Mouse (Mus musculus) heart, embryonic 10.5 days (tissue): ENCODE measurements around the gene Wnt7b. TPM values are rescaled to one million over a fixed set of nuclear protein-coding genes. Genes with fewer than 3 reads are reported as not detected.

Experiments used
- DNase-seq: peaks from one replicate; pipeline ENCODE4 v3.0.0-alpha.2; 2017; ENCODE audit warnings: low spot score
- H3K27ac ChIP-seq: fragments of 300-500 bp; sonication (generic); 2 replicates; pipeline ENCODE4 v1.5.1; 2016; ENCODE audit warnings: mild to moderate bottlenecking
- H3K27me3 ChIP-seq: fragments of 300-500 bp; sonication (generic); 2 replicates; pipeline ENCODE4 v1.6.1; 2016; ENCODE audit warnings: mild to moderate bottlenecking; ENCODE audit not compliant: poor library complexity, insufficient read depth, severe bottlenecking
- H3K36me3 ChIP-seq: fragments of 300-500 bp; sonication (generic); 2 replicates; pipeline ENCODE4 v1.6.1; 2016; ENCODE audit warnings: mild to moderate bottlenecking, moderate library complexity
- H3K4me1 ChIP-seq: fragments of 300-500 bp; sonication (generic); 2 replicates; pipeline ENCODE4 v1.6.1; 2016; ENCODE audit warnings: mild to moderate bottlenecking
- H3K4me3 ChIP-seq: fragments of 300-500 bp; sonication (generic); 2 replicates; pipeline ENCODE4 v1.5.1; 2016; ENCODE audit warnings: mild to moderate bottlenecking, moderate library complexity
- H3K9me3 ChIP-seq: fragments of 300-500 bp; sonication (generic); 2 replicates; pipeline ENCODE4 v1.6.1; 2016; ENCODE audit warnings: mild to moderate bottlenecking, moderate library complexity
- WGBS: fragments of 180-500 bp; shearing (Covaris S2); methylation state at CpG from one replicate; pipeline ENCODE4 v1.1.7; 2016; 5-methylcytosine and 5-hydroxymethylcytosine counted together
- polyA plus RNA-seq: library from polyadenylated mRNA; unstranded; fragments of >200 nt; fragmentation: Nextera tagmentation; extraction: Ambion mirVana; gene quantifications from 2 replicates; pipeline ENCODE4 v1.2.1, GENCODE M21; 2016

Wnt7b gene
- 0.97 and 4.3 TPM in 2 replicates for polyA plus RNA-seq

DNA sequence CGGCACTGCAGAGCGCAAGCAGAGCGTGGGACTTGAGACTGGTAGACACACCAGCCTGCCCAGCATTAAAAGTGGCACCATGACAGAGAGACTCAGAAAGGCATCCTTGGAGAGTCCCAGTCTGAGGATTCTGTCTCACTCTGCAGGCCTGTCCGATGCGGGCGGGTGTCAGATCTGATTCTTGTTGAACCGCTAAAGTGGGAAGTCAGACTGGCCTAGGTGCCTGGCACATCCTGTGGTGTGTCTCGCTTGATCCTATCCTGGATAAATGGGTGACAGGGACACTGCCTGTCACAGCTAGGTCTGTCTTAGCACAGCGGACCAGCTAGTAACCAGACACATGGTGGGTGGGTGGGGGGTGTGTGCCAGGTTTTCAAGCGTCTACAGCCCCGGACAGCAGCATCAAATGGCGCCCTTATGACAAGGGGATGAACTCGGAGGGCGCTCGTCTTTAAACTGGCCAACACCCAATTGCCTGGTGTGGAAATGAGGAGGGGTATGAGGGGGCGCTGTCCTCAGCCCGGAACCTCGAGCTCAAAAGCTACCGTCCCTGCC, at the start of gene Wnt7b:
Gene Wnt7b (minus strand): TSS at position 118 of the 555 bp plus-strand sequence.
- DNase-seq = no peak
- no peaks in the 10 kb centered on the region for H3K9me3 ChIP-seq
- peak within 1 kb of the TSS; percentile 63 for H3K4me3 ChIP-seq
- peaks cover 36% of the 10 kb centered on the region for H3K4me1 ChIP-seq
- H3K27me3 ChIP-seq = peaks cover 93% of the 10 kb centered on the region
- H3K27ac ChIP-seq = no peak within 1 kb of the TSS; the same call in 1 of the 2 replicates
- no peaks in the 10 kb centered on the region for H3K36me3 ChIP-seq
- WGBS = 6% methylated on average over 19 of the region's 19 CpGs

DNA sequence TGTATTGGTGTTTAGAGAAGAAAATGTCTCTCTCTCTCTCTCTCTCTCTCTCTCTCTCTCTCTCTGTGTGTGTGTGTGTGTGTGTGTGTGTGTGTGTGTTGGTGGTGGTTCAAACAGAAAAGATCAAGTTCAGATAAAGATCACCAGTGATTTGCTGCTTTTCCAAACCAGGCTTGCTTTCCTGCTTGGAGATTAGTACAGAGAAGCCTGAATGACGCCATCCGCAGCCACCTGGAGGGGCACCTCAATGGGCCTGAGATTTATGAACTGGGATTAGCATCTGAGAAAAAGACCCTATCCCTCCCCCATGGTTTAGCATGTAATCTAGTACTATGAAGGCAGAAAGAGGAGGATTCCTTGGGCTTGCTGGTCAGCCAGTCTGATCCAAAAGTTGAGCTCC, 49.3 kb upstream of the Wnt7b start:
- peaks cover 45% of the 10 kb centered on the region for H3K27me3 ChIP-seq
- DNase-seq = no peak
- H3K27ac ChIP-seq = no peak overlapping the region
- H3K4me3 ChIP-seq = no peak overlapping the region
- peaks cover 7% of the 10 kb centered on the region; the same call in 1 of the 2 replicates for H3K4me1 ChIP-seq
- no peaks in the 10 kb centered on the region for H3K36me3 ChIP-seq
- H3K9me3 ChIP-seq = no peaks in the 10 kb centered on the region
- 76% methylated on average over 2 of the region's 2 CpGs for WGBS

DNA sequence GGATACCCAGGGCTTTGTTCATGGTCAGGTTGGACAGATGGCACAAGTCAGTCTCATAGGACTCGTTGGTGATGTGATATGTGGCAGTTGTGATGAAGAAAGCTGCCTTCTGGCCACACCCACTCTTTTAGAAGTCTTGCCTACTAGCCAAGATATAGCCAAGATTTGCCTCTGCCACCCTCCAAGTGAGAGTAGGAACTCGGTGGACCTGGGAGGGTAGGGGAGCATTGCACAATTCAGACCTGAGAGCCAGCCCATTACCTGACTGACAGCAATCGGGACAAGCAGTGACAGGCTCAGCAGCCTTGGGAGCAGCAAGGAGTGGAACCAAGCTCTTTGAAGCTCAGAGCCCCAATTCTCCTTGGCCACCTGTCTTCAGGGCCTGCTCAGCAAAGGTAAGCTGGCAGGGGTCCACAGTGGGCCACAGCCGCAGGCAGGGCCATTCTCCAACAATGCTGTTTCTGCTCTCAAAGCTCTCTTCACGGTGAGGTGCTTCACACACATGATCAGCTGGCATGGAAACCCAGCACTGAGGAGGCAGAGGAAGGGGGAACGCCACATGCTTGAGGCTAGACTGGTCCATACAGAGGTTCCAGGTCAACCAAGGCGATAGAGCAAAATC, 47.8 kb upstream of the Wnt7b start:
- Histone ChIP-seq H3K9me3 (no peaks in the 10 kb centered on the region), H3K36me3 (no peaks in the 10 kb centered on the region), H3K4me1 (peaks cover 12% of the 10 kb centered on the region), H3K4me3 (no peak overlapping the region), H3K27ac (no peak overlapping the region), H3K27me3 (peaks cover 61% of the 10 kb centered on the region)
- no peak for DNase-seq
- 69% methylated on average over 7 of the region's 7 CpGs for WGBS

DNA sequence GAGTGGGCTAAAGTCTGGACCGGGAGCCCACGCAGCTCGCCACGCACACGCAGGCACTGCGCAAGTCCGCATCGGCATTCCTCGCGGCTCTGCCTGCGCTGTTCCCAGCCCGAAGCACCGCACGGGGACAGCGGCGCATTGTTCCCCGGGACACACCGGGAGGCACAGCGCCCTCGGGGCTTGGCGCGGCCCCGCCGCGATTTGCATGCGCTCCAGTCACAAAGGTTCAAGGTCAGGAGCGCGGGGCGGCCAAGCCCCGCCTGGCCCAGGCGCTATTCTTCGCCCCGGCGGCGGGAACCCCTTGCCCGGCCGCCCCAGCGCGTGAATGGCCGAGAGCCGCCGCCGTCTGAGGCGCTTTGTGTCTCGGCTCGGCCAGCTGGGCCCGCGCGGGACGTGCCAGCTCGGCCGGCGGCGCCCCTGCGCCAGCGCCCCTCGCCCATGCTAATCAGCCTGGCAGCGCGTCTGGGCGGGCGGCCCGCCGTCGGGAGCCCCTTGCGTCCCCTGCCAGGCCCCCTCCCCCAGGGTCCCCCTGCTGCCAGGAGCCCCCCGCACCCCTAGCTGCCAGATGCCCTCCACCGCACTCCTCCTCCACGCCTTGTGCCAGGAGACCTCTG, 43.5 kb upstream of the Wnt7b start:
- peaks cover 9% of the 10 kb centered on the region for H3K4me1 ChIP-seq
- WGBS = 3% methylated on average over 68 of the region's 68 CpGs
- peak overlapping the region; percentile 86 for H3K27ac ChIP-seq
- H3K27me3 ChIP-seq = peaks cover 99% of the 10 kb centered on the region
- 0 out of 2 replicates have a peak, but pooled peaks cover 4% of the 10 kb centered on the region for H3K9me3 ChIP-seq
- peak overlapping the region; percentile 63 for H3K4me3 ChIP-seq
- DNase-seq = no peak
- H3K36me3 ChIP-seq = no peaks in the 10 kb centered on the region

DNA sequence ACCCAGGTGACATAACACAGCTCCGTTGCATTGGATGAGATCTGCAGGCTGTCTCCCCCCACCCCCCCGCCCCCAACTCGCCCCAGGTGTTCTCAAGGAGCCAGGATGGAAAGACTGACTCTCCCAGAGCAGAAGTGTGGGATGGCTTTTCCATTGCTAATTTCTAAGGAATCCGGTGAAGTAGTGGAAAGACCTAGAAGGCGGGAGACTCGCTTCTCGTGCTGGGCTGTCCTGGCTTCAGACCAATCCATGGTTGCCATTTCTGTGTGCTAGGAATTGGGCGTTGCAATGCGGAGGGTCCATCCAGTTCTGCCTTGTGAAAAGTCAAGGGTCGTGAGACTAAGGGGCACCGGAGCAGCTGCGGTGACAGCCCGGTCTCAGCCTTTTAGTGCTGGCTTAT, 39.9 kb upstream of the Wnt7b start:
- WGBS = 63% methylated on average over 13 of the region's 13 CpGs
- Histone ChIP-seq H3K4me3 (no peak overlapping the region), H3K36me3 (no peaks in the 10 kb centered on the region), H3K27ac (no peak overlapping the region), H3K27me3 (peaks cover 74% of the 10 kb centered on the region), H3K9me3 (0 out of 2 replicates have a peak, but pooled peaks cover 4% of the 10 kb centered on the region), H3K4me1 (peaks cover 9% of the 10 kb centered on the region)
- DNase-seq = no peak

DNA sequence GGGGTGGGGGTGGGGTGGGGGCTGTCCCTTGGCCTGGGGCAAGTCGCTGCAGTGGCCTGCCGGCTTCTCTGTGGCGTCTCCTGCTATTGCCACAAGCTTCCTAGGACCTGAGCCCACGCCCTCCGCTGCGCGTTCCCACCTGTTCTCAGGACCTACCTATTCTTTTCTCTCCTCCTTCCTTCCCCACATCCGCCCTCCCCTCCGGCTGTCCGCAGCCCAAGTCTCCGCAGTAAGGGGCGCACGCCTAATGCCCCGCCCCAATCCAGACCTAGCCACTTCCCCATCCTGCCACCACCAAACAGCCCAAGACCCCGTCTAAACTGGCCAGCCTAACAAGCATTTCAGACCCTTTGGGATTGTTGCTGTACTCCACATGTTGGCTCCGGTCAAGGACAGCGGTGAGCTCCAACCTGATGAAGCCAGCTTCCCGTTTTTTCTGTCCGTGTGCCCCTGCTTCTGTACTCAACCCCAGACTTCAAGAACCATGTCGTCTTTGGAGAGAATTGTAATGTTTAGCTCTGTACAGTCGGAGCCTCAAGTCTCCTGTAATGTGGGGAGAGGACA, 33.3 kb upstream of the Wnt7b start:
- no peak overlapping the region for H3K27ac ChIP-seq
- peak overlapping the region; percentile 40 for H3K4me3 ChIP-seq
- 25% methylated on average over 19 of the region's 21 CpGs for WGBS
- H3K36me3 ChIP-seq = no peaks in the 10 kb centered on the region
- peaks cover 61% of the 10 kb centered on the region for H3K27me3 ChIP-seq
- peaks cover 3% of the 10 kb centered on the region; the same call in 1 of the 2 replicates for H3K9me3 ChIP-seq
- peaks cover 23% of the 10 kb centered on the region for H3K4me1 ChIP-seq
- no peak for DNase-seq

DNA sequence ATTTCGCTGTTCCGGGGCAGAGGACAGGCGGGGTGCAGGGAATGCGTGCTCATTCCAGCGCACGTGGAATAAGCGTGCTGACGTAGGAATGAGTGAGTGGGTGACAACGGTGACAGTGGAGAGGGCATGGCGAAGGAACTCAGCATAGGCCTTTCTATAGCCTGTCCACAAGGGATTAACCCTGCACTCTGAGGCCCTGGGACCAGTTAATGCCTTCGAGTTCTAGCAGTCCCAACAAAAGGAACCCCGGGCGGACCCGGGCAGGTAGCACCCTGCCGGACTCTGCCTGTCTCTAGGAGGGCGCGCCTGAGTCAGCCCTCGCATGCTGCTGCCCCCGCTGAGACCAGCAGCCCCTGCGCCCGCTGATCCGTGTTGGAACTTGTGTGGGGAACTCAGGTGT, 32.8 kb upstream of the Wnt7b start:
- peaks cover 57% of the 10 kb centered on the region for H3K27me3 ChIP-seq
- peaks cover 3% of the 10 kb centered on the region; the same call in 1 of the 2 replicates for H3K9me3 ChIP-seq
- no peaks in the 10 kb centered on the region for H3K36me3 ChIP-seq
- H3K4me1 ChIP-seq = peaks cover 24% of the 10 kb centered on the region
- DNase-seq = no peak
- peak overlapping the region; percentile 40 for H3K4me3 ChIP-seq
- 38% methylated on average over 22 of the region's 22 CpGs for WGBS
- H3K27ac ChIP-seq = no peak overlapping the region

DNA sequence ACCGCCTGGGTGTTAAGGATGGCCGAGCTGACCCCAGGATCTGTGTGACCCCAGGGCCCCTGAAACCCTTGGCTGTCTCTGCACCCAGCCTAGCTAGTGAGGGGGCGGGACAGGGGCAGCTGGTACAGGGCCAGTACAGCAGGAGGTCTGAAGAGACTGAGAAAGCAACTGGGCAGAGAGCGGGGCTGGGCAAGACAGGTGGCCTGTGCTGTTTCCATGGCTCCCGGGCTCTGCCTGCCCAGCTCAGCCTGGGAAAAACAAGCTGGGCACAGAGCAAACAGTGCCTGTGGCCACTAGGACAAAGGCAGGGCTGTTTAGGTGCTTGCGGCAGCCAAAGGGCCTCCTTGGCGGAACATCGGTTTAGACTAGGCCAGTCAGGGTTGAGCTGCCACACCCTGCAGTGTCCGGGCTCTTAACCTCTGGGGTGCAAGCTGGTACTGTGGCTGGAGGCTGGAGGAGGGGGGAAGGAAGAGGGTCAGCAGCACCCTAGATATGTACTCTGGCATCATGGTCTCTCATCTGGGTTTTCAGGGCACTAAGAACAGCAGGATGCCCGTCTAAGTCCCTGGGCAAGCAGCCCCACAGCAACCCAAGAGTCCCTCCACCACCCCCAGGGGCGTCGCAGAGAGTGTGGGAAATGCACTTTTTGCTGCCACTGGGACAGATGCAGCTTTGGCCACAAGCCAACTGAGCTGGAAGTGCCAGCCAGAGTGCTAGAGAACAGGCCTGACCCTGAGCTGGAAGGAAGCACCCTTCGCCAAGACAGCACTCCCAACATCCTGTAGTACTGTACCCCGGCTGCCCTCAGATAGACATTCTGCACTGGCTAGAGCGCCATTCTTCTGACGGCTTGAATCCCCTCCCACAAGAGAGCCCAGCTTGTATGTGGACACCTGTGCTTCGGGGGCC, 31.3 kb upstream of the Wnt7b start:
- no peaks in the 10 kb centered on the region for H3K36me3 ChIP-seq
- H3K4me3 ChIP-seq = peak overlapping the region; percentile 5; the same call in 1 of the 2 replicates
- H3K9me3 ChIP-seq = peaks cover 3% of the 10 kb centered on the region; the same call in 1 of the 2 replicates
- peaks cover 24% of the 10 kb centered on the region for H3K4me1 ChIP-seq
- no peak overlapping the region for H3K27ac ChIP-seq
- WGBS = 81% methylated on average over 17 of the region's 17 CpGs
- H3K27me3 ChIP-seq = peaks cover 57% of the 10 kb centered on the region
- DNase-seq = no peak

DNA sequence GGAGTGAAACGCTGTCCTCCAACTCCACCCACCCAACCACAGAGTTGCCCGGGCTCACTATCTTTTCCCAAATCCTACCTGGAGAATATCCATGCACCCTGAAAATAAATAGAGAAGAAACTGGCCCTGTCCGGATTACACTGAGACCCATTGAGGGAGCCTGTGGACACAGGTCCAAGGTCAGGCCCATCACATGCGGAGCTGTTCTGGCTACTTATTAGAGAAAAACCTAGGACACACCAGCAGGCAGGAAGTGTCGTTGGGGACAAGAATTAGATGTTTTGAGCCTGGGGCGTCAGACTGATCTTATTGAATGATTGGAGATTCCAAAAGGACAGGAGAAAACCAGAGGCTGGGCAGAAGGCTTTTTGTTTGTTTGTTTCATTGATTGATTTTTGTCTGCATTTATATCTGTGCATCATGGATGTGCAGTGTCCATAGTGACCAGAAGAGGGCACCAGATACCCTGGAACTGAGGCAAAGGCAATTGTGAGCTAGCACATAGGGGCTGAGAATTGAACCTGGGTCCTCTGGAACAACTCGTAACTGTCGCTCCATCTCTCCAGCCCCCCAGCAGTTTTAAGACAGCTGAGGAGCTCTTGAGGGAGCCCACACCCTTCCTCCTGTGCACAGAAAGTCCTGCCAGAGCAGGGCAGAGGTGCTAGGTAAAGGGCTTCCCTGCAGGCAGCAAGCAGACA, 30.5 kb upstream of the Wnt7b start:
- H3K36me3 ChIP-seq = no peaks in the 10 kb centered on the region
- H3K4me1 ChIP-seq = peaks cover 24% of the 10 kb centered on the region
- WGBS = 71% methylated on average over 8 of the region's 8 CpGs
- peaks cover 57% of the 10 kb centered on the region for H3K27me3 ChIP-seq
- peak overlapping the region; percentile 5; the same call in 1 of the 2 replicates for H3K4me3 ChIP-seq
- H3K9me3 ChIP-seq = peaks cover 3% of the 10 kb centered on the region; the same call in 1 of the 2 replicates
- no peak overlapping the region for H3K27ac ChIP-seq
- DNase-seq = no peak

DNA sequence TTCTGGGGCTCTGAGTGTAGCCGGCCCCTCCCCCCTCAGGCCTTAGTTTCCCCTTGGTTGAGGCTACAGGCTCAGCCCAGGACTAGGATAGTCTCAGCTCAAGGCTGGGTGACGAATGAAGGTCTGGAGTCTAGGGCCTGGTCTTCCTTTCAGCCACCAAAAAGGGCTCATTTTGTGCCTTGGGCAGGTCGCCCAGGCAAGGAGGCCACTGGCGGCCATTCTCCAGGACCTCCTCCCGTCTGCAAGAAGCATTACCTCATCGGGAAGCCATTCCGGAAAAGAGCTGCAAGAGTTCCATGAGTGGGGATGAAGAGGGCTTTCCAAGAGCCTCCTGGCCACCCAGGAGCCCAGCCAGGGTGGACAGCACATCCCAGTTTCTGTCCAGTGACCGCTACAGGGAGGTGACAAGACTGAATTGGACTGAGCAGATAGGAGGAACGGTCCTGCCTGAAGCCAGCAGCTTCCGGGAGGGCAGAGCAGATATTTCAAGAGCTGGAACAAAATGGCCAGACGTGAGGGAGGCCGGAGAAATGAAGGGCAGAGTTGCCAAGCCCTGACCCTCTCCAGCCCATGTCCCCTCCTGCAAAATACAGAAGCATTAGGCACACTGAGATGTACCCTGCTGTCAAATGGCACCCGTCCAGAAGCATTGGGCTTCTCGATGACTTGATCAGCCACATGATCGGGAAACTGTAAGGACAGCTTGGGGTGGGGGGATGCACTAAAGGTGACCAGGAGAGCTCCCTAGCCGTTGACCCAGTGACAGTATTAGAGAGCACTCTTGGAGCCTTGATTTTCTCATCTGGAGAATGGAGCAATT, 29.6 kb upstream of the Wnt7b start:
- Histone ChIP-seq H3K4me1 (peaks cover 24% of the 10 kb centered on the region), H3K27me3 (peaks cover 51% of the 10 kb centered on the region), H3K9me3 (peaks cover 3% of the 10 kb centered on the region; the same call in 1 of the 2 replicates), H3K36me3 (no peaks in the 10 kb centered on the region), H3K27ac (no peak overlapping the region), H3K4me3 (no peak overlapping the region)
- WGBS = 66% methylated on average over 16 of the region's 16 CpGs
- no peak for DNase-seq

DNA sequence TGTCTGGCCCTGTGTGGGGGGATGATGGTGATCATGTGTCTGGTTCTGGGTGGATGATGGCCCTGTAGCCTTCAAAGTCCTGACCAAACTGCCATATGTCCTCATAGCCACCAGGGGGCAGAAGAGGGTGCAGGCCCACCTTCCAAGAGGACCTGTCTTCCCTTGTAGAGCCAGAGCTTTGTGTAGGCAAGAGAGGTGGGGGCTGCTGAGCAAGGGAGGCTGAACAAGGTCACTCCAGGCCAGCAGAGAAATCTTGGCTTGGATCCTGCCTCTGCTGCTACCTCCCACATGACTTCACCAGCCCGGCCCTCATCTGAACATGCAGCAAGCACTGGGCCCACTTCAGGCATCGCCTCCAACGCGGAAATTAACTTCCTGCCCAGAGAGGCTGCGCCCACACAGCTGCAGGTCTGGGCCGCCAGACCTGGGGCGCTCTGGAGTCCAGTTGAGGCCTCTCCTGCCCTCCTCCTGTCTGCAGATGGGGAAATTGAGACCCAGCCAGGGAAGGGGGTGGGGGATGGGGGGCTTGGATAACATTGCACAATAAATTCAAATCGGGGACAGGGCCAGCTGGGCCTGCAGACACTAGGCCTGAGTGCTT, 28.4 kb upstream of the Wnt7b start:
- H3K27me3 ChIP-seq = peaks cover 45% of the 10 kb centered on the region
- H3K27ac ChIP-seq = peak overlapping the region; percentile 63; the same call in 1 of the 2 replicates
- no peaks in the 10 kb centered on the region for H3K36me3 ChIP-seq
- peaks cover 30% of the 10 kb centered on the region for H3K4me1 ChIP-seq
- H3K9me3 ChIP-seq = peaks cover 3% of the 10 kb centered on the region; the same call in 1 of the 2 replicates
- 63% methylated on average over 8 of the region's 8 CpGs for WGBS
- no peak overlapping the region for H3K4me3 ChIP-seq
- DNase-seq = peak; percentile 86
